Mouse (Mus musculus): ENCODE results near the gene Grwd1.

Grwd1 gene

DNA sequence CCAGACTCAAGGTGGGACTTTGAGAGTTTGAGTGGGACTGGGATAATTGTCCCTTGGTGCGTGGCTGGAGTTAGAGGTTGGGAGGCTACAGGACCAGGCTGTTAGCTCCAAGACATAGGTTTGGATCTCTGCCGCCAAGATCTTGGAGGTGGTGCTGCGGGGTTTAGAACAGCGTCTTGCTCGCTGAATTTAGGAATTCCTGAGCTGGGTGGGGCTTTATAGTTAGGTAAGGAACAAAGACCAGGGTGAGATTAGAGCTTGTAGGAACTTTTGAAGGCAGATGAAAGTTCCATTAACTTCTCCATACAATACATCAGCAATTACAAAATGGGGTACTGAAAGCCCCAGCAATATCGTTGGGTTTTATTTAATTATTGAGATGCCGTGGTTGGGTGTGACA lies 30.7 kb downstream of the Grwd1 start:
- DNase-seq (ENCODE audit: low read depth, low spot score), result no peak

DNA sequence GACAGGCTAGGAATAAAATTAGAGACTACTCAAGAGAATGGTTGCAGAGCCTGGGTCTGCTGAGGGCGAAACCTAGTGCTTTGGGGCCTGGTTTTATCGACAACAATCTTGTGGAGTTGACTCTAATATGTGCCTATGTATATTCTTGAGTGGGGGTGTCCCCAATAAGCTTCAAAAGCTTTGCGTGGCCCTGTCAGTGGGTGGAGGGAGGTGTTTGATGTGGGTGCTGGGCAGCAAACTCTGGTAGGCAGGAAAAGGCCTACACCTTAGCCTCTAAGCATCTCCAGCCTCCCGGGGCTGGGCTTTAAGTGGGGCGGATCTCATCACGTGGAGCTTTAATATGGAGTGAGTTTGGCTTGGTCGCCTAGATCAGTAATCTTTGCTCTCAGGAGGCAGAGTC lies 31.8 kb downstream of the Grwd1 start:
- DNase-seq (ENCODE audit: low read depth, low spot score), result no peak

DNA sequence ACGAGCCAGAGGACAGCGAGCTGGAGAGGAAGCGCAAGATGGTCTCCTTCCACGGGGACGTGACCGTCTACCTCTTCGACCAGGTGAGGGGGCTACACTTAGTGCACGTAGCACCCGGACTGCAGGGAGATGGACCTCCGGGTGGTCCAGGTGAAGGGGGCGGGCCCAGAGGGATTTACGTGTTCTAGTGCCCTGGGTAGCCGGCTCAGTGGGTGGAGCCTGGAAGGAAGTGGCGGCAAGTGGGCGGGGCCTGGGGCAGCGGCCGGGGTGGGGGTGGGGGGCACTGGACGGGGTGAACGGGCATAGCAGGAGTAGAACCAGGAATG lies 32.3 kb downstream of the Grwd1 start:
- DNase-seq (ENCODE audit: low read depth, low spot score), result no peak

DNA sequence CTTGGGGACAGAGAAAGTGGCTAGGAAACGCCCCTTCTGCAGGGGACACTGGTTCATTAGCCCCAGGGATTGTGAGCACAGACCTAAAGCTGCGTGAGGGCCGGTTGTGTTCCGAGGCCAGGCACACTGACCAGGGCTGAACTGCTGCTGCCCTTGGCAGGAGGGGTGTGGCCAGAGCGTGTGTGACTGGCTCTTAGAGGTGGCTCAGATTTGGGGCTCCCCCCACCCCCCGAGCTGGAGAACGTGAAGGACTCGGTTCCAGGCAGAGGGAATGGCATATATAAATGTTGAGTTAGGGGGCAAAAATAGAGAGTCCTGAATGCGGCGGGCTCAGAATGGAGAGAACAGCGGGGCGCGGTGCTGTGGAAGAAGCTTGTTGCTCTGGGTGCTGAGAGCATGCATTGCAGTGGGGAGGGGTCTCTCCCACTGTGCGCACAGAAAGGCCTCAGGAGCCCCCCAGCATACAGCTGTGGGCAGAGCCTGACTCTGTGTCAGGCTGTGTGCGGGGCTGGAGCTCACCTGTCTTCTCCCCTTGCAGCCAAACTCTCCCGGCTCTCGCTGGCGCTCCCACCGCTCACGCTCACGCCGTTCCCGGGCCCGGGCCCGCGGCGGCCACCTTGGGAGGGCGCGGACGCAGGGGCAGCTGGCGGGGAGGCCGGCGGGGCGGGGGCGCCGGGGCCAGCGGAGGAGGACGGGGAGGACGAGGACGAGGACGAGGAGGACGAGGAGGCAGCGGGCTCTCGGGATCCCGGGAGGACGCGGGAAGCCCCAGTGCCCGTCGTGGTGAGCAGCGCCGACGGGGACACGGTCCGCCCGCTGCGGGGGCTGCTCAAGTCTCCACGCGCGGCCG lies 32.9 kb downstream of the Grwd1 start:
- DNase-seq (ENCODE audit: low read depth, low spot score), result no peak

DNA sequence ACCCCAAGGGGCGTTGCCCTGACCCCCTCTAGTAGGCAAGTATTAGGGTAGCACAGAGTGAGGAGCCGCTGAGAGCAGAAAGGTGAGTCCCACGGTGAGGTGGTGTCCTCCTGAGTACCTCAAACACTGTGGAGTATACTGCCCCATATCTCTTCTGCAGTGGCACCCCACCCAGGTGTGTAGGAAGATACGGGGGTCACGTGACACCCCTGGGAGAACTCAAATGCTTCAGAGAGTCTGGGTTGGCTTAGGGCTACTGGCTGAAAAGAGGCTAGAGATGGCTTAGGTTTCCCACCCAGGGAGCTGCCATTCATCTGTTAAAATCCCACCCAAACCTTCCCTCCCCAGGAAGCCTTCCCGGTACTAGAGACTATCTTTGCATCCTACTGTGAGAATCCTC lies 33.8 kb downstream of the Grwd1 start:
- DNase-seq (ENCODE audit: low read depth, low spot score), result no peak

DNA sequence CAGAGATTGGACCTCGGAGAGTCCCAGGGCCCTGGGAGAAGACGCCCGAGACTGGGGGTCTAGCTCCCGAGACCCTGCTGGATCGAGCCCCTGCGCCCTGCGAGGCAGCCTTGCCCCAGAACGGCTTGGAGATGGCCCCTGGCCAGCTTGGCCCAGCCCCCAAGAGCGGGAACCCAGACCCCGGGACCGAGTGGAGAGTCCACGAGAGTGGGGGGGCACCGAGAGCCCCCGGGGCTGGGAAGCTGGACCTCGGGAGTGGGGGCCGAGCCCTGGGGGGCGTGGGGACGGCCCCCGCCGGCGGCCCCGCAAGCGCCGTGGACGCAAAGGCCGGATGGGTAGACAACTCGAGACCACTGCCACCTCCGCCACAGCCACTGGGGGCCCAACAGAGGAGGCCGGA lies 35.8 kb downstream of the Grwd1 start:
- DNase-seq (ENCODE audit: low read depth, low spot score), result no peak

DNA sequence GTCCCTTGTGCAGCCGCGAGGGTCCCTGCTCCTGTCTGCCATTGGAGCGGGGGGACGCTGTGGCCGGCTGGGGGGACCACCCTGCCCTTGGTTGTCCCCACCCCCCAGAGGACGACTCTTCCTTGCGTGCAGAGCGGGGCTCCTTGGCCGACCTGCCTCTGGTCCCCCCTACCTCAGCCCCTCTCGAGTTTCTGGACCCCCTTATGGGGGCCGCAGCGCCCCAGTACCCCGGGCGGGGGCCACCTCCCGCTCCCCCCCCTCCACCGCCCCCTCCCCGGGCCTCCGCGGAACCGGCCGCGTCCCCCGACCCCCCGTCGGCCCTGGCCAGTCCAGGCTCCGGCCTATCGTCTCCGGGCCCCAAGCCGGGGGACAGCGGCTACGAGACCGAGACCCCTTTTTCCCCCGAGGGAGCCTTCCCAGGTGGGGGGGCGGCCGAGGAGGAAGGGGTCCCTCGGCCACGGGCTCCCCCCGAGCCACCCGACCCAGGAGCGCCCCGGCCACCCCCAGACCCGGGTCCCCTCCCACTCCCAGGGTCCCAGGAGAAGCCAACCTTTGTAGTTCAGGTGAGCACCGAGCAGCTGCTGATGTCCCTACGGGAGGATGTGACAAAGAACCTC lies 36.7 kb downstream of the Grwd1 start:
- DNase-seq (ENCODE audit: low read depth, low spot score), result no peak

DNA sequence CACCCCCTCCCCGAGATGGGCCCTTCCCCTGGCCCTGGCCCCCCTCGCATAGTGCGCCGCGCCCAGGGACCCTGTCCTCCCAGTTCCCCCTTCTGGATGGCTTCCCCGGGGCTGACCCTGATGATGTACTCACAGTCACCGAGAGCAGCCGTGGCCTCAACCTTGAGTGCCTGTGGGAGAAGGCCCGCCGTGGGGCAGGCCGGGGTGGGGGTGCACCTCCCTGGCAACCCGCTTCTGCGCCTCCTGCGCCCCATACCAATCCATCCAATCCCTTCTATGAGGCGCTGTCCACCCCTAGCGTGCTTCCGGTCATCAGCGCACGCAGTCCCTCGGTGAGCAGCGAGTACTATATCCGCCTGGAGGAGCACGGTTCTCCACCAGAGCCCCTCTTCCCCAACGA lies 37.5 kb downstream of the Grwd1 start:
- no peak for DNase-seq (ENCODE audit: low read depth, low spot score)

DNA sequence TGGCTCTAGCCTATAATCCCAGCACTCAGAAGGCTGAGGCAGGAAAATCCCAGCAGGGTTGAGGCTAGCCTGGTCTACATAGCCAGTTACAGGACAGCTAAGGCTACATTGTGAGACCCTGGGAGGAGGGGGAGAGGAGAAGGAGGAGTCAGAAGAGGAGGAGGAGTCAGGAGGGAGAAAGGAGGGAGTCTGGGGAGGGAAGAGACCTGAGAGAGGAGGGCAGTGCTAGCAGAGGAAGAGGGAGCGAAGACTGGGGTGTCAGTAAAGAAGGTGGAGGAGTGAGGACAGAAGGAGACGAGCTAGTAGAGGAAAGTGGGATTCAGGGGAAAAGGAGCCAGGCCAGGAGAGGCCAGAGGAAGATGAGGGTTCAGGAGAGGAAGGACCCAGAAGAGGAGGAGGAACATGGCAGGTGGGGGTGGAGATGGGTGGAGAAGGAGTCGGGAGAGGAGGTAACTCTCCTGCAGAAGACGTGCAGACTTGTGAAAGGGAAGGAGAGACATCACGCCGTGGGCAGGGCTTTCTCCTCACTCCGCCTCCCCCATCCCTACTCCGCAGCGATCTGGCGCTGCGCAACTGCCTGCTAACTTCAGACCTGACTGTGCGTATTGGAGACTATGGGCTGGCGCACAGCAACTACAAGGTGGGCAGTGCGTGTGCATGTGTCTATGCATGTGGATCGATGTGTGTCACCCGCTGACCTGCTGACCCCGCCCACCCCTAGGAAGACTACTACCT lies 38.8 kb downstream of the Grwd1 start:
- DNase-seq (ENCODE audit: low read depth, low spot score), result no peak

DNA sequence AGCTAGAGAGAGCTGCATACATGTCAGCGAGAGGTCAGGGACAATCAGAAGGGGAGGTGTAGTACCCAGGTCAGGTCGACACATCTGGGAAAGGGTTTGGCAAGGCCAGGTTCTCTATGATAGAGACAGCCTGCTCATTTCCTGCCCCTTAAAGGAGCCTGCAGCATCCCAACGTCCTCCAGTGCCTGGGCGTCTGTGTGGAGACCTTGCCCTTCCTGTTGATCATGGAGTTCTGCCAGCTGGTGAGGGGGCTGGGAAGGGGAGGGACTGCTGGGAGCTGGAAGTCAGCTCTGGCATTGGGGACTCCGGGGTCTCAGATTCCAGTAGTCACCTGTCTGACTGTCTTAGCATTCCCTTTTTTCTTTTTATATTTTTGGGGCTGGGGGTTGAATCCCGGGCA lies 40.0 kb downstream of the Grwd1 start:
- DNase-seq (ENCODE audit: low read depth, low spot score), result no peak

DNA sequence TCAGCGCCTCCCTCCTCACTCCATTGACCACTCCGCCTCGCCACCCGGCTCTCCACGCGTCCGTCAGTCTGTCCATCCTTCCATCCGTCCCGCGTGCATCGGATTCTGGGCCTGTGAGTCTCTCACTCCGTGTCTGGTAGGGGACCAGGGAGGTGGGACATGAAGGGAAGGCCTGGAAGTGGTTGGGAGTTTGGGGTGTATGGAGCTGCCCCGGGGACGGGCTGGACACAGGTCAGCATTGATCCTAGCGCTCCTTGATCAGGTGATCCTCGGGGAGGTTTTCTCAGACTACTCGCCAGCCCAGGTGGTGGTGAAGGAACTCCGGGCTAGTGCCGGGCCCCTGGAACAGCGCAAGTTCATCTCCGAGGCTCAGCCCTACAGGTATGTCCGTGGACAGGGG lies 43.1 kb downstream of the Grwd1 start:
- no peak for DNase-seq (ENCODE audit: low read depth, low spot score)

DNA sequence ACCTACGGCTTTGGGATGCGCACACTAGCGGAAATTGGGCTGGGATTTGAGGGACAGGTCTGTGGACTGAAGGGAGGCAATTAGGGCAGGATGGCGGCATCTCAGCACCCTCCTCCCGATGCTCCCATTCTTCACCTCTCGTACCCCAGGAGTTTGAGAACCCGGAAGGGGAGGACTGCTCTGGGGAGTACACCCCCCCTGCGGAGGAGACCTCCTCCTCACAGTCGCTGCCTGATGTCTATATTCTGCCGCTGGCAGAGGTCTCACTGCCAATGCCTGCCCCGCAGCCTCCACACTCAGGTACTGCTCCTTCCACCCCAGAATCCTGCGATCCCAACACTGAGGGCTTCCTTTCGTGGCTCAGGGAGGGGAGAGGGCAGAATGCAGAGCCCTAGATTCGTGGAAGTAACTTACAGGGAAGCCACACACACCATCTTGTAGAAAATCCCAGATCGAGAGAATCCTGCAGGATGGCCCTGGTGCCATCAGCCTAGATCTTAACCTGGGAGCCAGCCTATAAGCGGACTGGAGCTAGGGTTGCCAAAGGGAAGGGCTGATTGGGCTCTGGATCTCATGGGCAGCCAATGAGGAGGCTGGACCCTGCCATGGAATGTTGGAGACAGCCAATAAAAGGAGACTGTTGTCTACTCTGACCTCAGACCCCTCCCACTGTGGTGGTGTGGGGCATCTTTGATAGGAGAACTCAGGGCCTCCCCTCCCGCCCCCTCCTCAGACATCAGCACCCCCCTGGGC lies 43.9 kb downstream of the Grwd1 start:
- peak; percentile 85 for DNase-seq (ENCODE audit: low read depth, low spot score)

DNA sequence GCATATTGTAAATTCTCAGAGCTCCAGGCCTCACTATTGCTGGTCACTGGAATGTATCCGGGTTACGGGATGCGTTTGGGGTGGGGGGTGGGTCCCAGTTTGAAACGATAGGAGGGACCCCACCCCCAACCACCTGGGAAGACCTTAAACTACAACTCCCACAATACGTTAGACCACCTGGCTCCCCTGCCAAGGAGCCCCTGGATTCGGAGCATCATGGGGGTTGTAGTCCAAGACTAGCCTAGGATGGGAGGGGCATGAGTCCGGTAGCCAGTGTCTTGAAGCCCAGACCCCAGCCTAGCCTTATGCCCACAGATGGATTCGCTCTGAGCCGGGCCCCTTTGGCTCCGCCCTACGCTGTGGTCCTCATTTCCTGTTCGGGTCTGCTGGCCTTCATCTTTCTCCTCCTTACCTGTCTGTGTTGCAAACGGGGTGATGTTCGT lies 44.6 kb downstream of the Grwd1 start:
- peak; percentile 86 for DNase-seq (ENCODE audit: low read depth, low spot score)

DNA sequence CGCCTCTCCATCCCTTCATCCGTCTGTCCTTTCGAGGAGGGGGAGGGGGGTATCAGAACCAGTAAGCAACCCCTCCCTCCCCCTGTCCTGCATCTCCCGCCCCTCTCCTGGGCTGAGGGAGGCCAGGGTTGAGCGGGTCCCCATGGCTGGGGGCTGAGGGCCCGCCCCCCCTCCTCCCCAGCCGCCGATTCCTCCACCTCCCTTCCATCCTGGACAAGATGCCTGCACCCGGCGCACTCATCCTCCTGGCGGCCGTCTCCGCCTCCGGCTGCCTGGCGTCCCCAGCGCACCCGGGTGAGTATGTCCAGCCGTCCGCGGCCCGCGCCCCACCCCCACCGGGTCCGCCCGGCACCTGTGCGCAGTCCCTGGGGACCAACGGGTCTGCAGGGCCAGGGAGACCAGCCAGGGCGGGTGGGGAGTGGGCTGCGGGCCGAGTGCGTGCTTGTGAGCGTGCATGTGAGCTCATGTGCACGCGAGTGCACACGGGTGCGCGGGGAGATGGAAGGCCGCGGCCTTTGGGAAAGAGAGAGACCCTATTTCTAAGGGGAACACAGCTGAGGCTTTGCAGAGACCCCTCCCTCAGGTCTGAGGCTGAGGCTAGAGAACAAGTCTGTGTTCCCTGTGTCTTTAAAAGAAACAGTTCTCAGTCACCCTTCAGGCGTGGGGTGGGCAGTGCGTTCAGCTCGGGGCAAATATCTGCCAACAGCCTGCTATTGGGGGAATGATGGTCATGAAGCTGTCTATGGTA lies 45.2 kb downstream of the Grwd1 start:
- peak; percentile 62 for DNase-seq (ENCODE audit: low read depth, low spot score)

DNA sequence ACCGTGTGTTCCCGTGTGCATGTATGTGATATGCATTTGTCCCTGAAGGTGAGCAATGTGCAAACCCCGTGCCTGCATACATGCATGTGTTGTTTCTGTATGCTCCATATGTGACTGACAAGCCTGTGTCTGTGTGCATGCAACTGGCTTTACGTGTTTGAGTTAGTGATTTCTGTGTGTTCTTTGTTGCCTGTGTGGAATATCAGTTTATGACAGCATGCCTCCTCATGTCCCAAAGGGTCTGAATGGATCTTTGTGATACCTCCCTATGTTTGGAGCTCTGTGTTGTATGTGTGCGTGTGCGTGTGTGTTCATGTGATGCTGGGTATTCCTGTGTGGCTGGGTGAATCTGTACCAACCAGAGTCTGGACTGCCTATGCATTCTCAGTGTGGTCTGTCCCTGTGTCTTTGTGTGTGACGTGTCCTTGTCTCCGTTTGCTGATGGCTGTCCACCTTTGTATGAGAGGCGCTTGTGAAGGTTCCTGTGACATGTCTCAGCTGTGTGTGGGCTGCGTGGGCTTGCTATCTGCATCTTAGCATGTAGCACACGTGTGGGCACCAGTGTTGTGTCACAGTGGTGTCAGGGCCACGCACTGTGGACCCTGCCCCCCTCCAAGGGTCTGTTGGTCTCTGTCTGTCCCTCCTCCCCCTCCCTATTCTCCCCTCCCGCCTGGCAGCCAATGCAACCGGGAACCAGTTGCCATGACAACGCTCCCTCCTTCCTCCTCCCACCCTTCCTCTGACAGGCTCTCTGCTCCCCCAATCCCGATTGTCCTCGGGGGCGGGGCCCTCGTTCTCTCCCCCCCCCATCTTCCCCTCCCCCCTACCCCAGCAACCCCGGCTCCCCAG lies 46.0 kb downstream of the Grwd1 start, which contains the start of gene Sult2b1:
TSS of gene Sult2b1 (minus strand) at position 146 of the 849 bp plus-strand sequence.
- DNase-seq (ENCODE audit: low read depth, low spot score), result peak; percentile 96

DNA sequence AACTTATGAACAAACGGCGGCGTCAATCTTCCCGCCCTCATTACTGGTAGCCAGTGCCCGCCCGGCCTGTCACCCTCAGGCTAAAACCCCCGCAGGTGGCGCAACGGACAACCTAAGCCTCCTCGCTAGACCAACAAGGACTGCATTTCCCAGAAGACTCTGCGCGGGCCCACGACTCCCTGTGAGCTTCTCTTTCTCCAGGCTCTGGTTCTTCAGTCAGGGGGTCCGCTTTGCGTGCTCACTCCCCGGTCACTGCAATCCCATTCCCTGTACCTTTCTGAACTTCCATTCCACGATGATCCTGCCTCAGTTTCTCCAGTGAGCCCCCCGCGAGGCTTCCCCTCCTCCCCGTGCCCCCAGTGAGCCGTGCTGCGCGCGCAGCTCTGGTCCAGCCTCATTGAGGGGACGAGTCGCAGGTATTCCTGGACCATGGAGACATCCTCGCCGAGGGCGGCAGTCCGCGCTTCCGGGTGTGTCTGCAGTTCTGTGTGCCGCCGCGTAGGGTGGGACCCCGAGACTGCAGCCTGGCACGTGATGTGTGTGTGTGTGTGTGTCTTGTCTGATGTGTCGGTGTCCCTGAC lies 47.1 kb downstream of the Grwd1 start, which contains the start of gene Lmtk3:
TSS of gene Lmtk3 (plus strand) at position 228 of the 581 bp plus-strand sequence.
- DNase-seq (ENCODE audit: low read depth, low spot score), result peak; percentile 73

DNA sequence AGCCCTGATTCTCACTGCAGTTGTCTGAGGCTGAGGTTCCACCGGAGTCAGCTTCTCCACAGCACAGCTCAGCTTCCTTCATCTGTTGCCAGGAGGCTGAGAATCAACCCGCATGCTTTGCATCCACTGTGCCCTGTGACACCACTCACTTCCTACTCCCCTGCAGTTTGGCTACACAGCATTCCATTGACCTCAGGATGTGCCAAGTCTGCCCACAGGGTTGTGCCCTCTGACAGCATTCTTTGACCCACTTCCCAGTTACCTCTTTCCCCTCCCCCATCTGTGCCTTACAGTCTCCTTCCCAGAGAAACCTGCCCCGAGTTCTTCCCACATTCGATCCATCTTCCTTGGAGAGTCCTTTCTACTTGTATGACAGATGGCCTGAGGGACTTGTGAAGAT lies 48.5 kb downstream of the Grwd1 start:
- no peak for DNase-seq (ENCODE audit: low read depth, low spot score)

DNA sequence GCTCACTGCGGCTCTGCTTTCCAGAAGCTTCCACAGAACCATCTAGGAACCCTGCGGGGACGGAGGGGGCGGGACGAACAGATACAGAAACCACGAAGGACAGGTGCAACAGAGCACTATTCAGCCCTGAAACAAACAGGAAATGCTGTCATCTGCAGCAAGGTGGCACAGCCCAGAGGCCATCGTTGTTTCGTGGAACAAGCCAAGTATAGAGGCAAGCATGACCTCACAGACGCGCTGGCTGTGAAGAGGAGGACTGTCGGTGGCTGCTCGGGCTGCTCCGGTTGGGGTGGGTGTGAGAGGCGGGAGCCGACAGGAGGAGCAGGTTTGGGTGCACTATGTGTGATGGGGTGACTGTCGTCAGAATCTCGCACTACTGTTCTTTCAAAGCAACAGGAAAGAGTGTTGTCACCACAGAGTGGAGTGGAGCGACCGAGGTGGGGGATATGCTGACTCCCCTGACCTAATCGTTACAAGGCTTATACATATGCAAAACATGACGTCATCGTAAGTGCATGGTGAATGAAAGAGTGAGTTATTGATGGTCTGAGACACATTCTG lies 51.6 kb downstream of the Grwd1 start:
- DNase-seq (ENCODE audit: low read depth, low spot score), result no peak

DNA sequence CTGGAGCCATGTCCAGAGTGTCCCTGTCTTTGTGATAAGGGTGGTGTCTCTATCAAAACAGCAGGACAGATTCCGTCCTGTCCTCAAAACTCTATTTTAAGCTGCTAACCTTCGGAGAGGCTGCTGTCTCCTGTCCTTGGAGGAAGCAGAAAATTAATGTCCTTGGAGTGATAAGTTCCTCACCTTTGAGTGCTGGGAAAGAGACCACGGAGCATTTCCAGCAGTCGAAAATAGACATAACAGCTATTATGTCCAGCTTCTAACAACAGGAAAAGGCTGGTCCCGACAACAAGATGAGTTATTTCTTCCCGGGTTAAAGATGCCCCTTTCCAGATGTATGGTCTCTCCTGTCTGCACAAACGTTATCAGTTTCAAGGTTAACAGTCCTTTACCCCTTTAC lies 55.5 kb downstream of the Grwd1 start:
- DNase-seq (ENCODE audit: low read depth, low spot score), result no peak

Measured in mesoderm, embryonic 11.5 days (tissue).